Mouse (Mus musculus) spleen, adult 2 months (tissue): Measurements from ENCODE around the gene Nop2.

Experiments used
- CTCF ChIP-seq: fragments of 200-500 bp; IDR thresholded peaks from 2 replicates; pipeline ENCODE4 v1.5.1; 2011; ENCODE audit warnings: mild to moderate bottlenecking, inconsistent platforms; ENCODE audit not compliant: insufficient read depth, insufficient read length, insufficient replicate concordance; ENCODE audit errors: extremely low read depth
- POLR2A ChIP-seq: fragments of 200-500 bp; IDR thresholded peaks from 2 replicates; pipeline ENCODE4 v1.6.1; 2011; ENCODE audit warnings: low read depth, low read length, inconsistent platforms

DNA sequence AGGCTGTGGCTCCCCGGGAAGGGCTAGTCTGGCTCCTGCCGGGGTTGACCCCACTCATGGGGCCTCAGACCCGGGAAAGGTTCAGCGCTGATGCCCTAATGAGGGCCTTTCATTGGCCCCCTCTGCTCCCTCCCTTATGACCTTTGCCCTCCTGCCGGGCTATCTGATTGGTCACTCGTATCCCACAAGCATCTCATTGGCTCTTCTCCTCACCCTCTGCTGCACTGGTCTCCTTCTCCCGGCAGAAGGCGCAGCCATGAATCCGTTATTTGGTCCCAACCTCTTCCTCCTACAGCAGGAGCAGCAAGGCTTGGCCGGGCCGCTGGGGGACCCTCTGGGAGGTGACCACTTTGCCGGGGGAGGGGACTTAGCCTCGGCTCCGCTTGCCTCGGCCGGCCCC lies 13.3 kb downstream of the Nop2 start, which contains the start of gene Iffo1:
- TF ChIP-seq CTCF (0 out of 2 replicates have a peak, but pooled peaks have one; percentile 4), POLR2A (0 out of 2 replicates have a peak, but pooled peaks have one; percentile 24)
